Mouse (Mus musculus) right cerebral cortex, postnatal 36 days (tissue): Measurements from ENCODE around the gene Schip1.

Source experiments
- DNase-seq, 2 experiments: peaks; one replicate each; pipeline ENCODE4 v3.0.0; 2022; ENCODE audit warnings: low spot score in 2 of 2, mixed read lengths in 1 of 2

Gene Schip1

DNA sequence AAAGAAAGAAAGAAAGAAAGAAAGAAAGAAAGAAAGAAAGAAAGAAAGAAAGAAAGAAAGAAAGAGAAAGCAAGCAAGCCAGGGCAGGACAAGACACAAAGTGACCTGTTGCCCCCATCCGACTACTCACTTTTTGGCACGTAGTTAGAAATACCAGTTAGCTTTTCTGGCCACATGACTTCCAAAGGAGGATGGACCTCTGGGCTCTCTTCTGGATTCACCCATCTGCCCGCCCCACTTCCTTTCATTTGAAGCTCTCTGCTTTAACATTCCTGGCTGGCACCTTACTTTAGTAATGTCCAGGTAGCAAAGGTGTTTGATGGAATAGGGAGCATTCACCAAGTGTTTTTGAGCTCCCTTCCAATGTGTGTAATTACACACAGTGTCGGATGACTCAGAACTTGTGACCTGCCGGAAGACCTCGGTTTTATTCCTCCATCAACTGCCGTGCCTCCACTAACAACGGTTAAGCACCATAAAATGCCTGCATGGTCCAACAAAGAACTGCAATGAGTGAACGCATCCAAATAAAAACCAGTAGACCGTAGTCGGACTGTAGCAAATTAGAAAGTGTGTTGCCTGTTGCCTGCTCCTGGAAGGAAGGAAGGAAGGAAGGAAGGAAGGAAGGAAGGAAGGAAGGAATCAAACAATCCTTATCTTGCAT, 546.1 kb downstream of the Schip1 start:
- no peak for DNase-seq

GRCm38 (mm10) chr3:68615042-68615810, 550.6 kb downstream of the Schip1 start:
- no peak for DNase-seq

DNA sequence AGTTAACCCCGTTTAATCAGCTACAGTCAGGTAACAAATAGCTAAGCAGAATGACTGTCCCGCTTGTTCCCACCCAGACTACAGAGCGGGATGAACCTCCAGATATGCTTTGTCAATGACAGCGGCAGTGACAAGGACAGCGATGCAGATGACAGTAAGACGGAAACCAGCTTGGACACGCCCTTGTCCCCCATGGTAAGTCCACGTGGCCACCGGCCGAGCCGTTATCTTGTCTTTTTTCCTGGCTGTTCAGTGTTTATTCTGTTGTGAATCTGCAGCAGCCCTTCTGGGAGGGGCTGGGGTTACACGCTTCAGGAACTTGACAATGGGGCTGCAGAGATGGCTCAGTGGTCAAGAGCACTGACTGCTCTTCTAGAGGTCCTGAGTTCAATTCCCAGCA, 551.8 kb downstream of the Schip1 start:
- no peak for DNase-seq

GRCm38 (mm10) chr3:68617708-68618107, 553.1 kb downstream of the Schip1 start:
- no peak for DNase-seq

DNA sequence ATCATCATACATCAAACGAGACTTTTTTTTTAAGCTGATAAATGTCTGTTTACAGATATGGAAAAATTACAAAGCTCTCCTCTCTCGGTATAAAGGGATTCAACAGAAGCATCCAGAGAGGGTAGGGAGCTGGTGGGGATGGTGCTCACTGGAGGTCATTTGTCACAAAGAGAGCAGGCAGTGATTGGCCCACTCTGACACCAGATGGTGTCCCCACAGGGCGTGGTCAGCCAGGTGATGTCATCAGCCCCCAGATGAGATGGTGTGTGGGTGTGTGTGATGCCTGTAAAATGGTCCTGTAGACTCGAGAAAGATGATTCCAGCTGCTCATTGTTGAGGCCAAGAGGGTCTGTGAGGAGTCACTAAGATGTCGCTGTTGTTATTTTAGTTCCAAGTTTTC, 554.5 kb downstream of the Schip1 start:
- DNase-seq = no peak

- no peak for DNase-seq
Measured at GRCm38 (mm10) chr3:68621971-68622370, 557.4 kb downstream of the Schip1 start.

GRCm38 (mm10) chr3:68623036-68623435, 558.4 kb downstream of the Schip1 start:
- no peak for DNase-seq

DNA sequence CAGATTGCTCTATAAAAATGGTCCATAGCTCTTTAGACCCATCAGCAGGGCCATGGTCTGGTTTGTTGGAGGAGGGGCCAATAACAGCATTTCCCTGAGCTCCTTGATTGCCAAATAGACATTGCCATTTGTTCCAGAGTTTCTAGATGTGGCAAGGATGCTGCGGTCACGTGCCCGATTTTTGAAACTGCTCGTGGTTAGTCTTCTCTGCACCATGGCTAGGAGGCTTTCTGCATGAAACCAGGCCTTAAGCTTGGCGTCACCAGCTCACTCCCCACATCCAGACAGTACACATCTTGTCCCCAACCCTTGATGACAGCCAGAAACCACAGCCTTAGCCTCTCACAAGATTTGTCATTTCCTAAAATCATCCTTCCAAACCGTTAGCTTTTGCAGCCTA, 559.9 kb downstream of the Schip1 start:
- DNase-seq = no peak

DNA sequence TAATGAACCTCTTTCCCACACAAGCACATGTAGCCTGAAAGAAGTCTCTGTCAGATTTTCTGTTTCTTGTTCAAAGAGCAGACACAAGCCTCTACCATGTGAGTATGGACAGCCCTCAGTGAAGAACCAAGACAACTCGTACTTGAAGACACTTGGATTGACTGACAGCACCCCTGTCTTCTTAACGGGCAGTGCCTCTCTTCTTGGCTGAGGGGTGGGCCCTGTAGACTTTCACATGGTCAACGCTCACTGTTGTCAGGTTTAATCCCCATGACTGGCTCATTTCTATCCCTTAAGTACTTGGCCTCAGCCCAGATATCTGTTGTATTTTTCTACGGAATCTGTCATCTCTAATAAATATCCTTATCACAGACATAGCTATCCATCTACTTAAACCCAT, 565.7 kb downstream of the Schip1 start:
- DNase-seq = no peak

DNA sequence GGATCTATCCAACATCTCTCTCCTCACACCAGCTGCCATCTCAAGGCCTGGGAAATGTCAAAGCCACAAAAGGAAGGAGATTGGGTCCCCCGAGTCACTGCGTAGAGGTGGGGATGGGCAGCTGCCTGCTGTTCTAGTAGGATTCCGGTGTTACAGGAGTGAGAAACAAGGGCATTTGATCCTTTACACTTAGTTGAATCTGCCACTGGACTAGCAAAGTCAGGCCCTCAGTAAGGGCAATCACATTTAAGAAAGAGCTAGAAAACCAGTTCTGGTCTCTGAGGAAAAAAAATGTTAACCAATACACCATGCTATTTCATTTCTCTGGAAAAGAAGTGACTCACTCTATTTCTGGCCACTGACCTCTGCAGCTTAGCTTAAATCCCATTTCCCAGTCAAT, 566.2 kb downstream of the Schip1 start:
- no peak for DNase-seq

DNA sequence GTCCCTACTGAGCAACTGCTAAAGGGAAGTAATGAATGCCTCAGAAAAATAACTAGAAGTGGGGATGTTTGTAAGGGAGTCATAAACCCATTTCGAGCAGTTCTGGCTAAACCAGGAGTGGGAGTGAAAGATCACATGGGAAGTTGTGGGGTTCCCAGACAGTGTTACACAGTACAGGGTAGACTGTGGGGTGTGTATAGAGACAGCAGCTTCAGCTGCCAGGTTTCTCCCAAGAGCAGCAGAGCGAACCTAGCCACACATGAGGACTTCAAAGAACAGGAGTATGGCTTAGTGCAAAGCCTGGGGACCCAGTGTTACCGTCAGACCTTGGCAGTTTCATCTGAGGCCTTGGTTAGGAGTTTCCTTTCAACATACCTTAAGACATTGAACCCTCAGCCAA, 568.1 kb downstream of the Schip1 start:
- no peak for DNase-seq

DNA sequence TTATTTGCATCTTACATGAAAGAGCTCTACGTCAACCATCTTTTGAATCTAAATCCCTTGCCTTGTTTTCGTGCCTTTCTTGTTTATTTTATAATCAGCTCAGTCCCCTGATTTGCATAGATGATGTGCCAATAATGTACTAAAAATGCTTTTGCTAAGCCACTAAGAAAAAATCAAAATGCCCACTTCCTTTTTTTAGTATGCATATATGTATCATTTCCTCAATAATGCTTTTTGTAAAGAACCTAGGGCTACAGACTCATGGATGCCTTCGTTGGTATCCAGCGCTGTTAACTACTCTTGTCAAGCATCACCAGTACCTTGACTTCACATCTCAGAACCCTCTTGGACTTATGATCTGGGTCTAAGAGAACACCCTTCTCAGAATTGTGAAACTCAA, 569.0 kb downstream of the Schip1 start:
- DNase-seq = no peak

DNA sequence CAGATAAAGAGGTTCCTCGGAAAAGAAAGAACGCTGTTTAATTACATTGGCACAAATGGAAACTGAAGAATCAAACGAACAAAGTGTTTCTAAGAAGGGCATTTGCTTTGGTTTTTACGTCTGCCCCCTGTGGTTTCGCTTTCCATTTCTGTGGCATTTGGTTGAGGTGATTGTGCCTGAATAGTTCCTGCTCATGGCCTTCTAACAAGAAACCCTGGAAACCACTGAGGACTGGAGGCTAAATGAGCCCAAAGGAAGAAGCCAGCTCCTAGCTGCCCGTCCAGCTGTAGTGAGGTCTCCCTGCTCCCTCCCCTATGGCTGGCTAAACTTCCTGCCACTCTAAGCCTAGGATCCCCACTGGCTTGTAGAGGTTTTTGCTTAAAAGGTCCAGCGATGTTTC, 573.4 kb downstream of the Schip1 start:
- DNase-seq = no peak

DNA sequence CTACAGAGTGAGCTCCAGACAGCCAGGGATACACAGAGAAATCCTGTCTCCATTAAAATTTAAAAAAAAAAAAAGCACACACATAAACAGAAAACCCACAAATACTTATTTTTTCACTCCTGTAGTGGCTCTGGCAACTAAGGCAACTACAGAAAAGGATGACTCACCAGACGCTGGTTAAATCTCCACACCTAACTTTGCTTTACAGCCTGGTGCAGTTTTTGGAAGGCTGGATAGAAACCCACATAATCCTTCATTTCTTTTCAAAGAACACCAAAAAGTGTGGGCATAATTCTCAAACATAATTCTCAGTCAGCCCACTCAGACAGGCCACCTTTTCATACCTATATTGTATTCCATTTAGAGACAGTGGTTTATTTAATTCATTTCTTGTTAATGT, 574.1 kb downstream of the Schip1 start:
- no peak for DNase-seq

GRCm38 (mm10) chr3:68642935-68643334, 578.3 kb downstream of the Schip1 start:
- DNase-seq = no peak

DNA sequence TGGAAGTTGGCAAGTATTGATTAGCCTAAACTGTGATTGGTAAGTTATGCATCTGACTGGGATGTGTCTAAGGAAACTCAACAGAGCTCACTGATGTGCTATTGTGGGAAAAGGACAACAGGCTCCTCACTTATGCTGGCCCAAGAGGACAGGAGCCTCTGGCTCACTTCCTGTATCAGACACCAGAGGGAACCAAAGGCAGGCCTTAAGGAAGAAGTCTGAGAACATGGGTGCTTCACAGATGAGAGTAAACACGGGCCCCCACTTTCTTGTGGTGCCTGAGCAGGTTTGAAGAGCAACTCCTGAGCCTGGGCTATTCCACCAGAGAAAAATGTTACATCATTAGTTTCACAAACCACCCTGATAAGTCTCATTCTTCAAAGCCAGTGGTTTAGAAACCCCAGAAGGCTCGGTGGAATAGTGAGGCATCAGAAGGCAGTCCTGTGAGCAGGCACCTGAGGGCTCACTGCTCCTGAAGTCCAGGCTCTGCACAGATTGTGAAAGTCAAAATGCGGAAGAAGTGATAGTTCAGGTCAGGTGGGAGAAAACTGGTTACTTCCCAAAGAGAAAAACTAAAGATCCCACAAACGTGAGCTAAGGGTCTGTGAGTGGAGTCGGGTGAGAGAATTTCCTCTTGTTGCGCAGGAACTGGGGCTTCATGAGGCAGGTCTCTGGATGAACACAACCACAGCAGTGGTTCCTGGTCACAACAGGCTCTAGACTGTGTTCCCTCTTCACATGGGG, 582.0 kb downstream of the Schip1 start:
- no peak for DNase-seq

DNA sequence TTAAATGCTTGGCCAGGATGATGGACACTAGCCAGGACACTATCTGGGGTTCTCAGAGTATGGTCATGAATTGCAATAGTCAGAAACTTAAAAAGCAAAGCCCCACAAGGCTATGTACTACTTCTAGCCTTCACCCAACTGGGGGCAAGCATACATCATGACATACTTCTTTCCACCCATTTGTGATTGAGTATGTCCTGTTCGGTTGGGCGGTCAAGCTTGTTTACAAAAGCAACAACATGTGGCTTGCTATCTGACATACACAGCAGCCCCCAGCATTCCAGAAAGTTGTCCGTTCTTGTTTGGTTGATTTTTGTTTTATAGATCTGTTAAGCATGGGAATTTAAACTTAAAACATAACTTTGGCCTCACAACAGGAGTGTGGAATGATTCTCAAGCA, 582.7 kb downstream of the Schip1 start:
- DNase-seq = no peak

DNA sequence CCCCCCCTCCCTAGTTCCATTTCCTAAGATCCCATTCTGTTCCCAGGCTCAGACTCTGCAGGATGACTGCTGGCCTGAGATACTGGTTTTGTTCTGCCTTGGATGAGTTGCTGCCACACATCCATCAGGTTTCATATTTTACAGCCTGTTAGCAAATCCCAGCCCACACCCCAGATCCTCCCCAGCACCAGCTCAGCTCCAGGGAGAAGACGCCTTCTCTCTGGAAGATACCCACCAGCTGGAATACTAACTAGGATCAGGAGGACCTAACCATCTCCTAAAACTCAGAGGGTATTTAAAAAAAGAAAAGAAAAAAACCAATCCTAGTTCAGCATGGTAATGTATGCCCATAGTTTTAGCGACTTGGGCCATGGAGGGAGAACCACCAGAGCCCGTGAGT, 585.6 kb downstream of the Schip1 start:
- DNase-seq = no peak

GRCm38 (mm10) chr3:68656607-68657352, 592.2 kb downstream of the Schip1 start:
- no peak for DNase-seq

DNA sequence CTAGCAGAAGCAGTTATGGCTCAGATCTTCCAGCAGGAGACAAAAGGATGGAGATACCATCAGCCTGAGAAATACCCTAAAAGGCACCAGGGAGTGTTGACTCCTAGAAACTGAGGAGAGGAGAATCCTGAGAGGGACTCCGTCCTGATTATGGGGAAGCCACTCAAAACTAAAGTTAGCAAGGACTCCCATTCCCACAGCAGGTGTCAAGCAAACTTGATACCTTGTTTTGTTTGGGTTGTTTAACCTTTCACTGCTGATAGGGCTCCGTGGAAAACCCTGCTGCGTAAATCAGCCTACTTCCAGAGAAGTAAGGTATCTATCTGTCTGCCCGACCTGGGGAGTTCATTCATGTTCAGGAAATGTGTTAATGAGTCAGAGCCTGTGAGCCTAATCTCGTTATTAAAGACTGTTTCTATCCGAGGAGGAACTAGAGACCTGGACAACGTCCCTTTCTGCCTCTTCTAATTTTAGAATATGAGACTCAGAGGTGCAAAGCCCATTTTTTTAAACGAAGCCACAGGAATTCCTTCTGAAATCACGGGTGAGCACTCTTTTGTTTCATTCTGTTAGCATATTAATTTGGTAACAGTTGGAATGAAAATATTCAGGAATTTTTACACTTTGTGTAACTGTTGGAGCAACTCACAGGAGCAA, 593.1 kb downstream of the Schip1 start:
- no peak for DNase-seq

- no peak for DNase-seq
Measured at GRCm38 (mm10) chr3:68659996-68660395, 595.4 kb downstream of the Schip1 start.

- no peak for DNase-seq
Measured at GRCm38 (mm10) chr3:68660538-68660937, 595.9 kb downstream of the Schip1 start.
